Mouse (Mus musculus): Measurements from ENCODE around the gene Nol9. TPM values are rescaled to one million over a fixed set of nuclear protein-coding genes. Genes with fewer than 3 reads are reported as not detected.

The Nol9 gene
- polyA plus RNA-seq, 1 experiment from 2014 or later, result 20.5 TPM

DNA sequence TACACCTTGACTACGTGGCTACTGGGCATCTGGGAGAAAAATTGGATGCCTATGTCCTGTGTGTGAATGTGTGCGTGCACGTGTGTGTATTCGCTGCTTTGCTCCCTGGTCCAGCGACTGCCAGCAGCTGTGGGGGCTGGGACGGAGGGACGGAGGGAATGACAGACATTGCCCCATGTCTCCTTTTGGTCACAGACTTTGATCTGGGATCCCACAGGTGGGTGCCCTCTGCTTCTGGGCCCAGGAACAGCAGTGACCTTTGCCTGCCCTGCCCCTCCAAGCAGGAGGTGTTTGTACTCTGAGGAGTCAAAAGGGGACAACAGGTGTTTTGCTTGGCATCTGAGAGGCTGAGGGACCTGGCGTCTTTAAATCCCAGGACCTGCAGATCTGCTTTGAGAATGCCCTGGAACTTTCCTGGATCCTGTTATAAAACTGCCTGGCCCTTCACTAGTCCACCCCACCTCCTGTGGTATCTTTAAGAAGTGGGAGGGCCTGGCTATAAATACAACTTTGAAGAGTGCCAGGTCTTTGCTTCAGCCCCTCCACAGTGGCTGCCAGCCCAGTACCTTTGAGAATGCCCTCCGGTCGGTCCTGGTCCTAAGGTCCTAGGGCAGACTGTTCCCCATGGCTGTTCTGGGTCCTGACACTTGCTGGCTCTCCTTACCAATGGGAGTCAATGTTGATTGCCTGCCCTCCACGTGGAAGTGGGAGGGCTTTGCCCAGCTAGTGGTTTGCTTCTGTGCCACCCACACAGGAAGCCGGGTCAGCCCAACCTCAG, 25.9 kb upstream of the Nol9 start:
- no peak for DNase-seq (ENCODE audit: low spot score)
- Histone ChIP-seq H3K27ac (no peak overlapping the region), H3K9me3 (replicated peaks; ENCODE audit: low read length) (no peaks in the 10 kb centered on the region), H3K9ac (ENCODE audit: low read depth, low read length) (no peak overlapping the region), H3K36me3 (ENCODE audit: insufficient read depth, low read length) (peaks cover 31% of the 10 kb centered on the region), H3K4me3 (replicated peaks; ENCODE audit: low read depth, low read length) (no peak overlapping the region), H3K4me2 (ENCODE audit: low read length) (no peak overlapping the region), H3K27me3 (ENCODE audit: insufficient read depth, low read length) (no peaks in the 10 kb centered on the region), H3K4me1 (replicated peaks; ENCODE audit: insufficient read depth, low read length) (peaks cover 16% of the 10 kb centered on the region)
- ATAC-seq (replicated peaks; ENCODE audit: low FRiP score, low read depth), result no peak
- 73% methylated on average over 12 of the region's 12 CpGs for WGBS
- TF ChIP-seq CTCF (IDR thresholded peaks at IDR 0.05; ENCODE audit: low read depth), result no peak

DNA sequence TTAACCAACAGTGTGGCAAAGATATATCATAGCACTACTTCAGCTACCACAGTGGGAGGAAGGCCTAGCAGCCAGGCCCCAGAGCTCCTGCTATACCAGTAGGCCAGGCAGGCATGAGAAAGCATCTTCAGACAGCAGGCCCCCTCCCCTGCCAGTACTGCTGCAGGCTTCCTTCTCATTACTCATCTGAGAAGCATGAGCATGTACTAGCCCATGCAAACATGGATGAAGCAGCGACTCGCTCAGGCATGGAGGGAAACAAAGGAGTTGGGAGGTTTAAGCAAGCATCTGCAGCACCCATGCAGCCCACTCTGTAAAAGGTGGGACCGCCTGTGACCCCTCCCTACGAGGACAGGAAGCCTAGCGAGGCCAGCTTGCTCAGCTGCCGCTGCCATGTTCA, 20.0 kb upstream of the Nol9 start:
- ATAC-seq (replicated peaks; ENCODE audit: low FRiP score, low read depth) (no peak), DNase-seq (ENCODE audit: low spot score) (no peak)
- no peak for TF ChIP-seq CTCF (IDR thresholded peaks at IDR 0.05; ENCODE audit: low read depth)
- no peaks in the 10 kb centered on the region for H3K4me1 ChIP-seq (replicated peaks; ENCODE audit: insufficient read depth, low read length)
- no peak overlapping the region for H3K27ac ChIP-seq
- no peak overlapping the region for H3K4me3 ChIP-seq (replicated peaks; ENCODE audit: low read depth, low read length)
- H3K9ac ChIP-seq (ENCODE audit: low read depth, low read length), result no peak overlapping the region
- no peaks in the 10 kb centered on the region for H3K27me3 ChIP-seq (ENCODE audit: insufficient read depth, low read length)
- no peak overlapping the region for H3K4me2 ChIP-seq (ENCODE audit: low read length)
- H3K9me3 ChIP-seq (replicated peaks; ENCODE audit: low read length), result no peaks in the 10 kb centered on the region
- WGBS, result 85% methylated on average over 6 of the region's 6 CpGs
- H3K36me3 ChIP-seq (ENCODE audit: insufficient read depth, low read length), result peaks cover 48% of the 10 kb centered on the region

DNA sequence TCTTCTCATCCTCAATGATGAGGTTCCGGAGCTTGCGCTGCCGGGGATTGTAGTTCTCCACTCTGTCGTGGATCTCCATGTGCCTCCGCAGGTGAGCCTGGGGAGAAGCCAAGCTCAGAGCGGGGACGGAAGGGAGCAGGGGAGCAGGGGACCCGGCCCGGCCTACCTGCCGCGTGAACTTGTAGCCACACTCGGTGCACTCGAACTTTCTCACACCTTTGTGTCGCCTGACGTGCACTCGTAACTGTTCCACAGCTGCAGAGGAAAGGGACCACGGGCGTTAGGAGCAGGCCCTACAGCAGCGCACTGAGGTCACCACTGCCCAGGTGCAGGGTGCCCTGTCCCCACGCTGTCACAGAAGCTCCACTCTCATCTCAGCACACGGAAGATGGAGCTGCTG, 19.1 kb upstream of the Nol9 start:
- ATAC-seq (replicated peaks; ENCODE audit: low FRiP score, low read depth) (no peak), DNase-seq (ENCODE audit: low spot score) (no peak)
- Histone ChIP-seq H3K9ac (ENCODE audit: low read depth, low read length) (no peak overlapping the region), H3K4me1 (replicated peaks; ENCODE audit: insufficient read depth, low read length) (no peaks in the 10 kb centered on the region), H3K36me3 (ENCODE audit: insufficient read depth, low read length) (peaks cover 39% of the 10 kb centered on the region), H3K4me3 (replicated peaks; ENCODE audit: low read depth, low read length) (no peak overlapping the region), H3K27me3 (ENCODE audit: insufficient read depth, low read length) (no peaks in the 10 kb centered on the region), H3K4me2 (ENCODE audit: low read length) (no peak overlapping the region), H3K9me3 (replicated peaks; ENCODE audit: low read length) (no peaks in the 10 kb centered on the region), H3K27ac (no peak overlapping the region)
- no peak for TF ChIP-seq CTCF (IDR thresholded peaks at IDR 0.05; ENCODE audit: low read depth)
- WGBS, result 95% methylated on average over 21 of the region's 21 CpGs

DNA sequence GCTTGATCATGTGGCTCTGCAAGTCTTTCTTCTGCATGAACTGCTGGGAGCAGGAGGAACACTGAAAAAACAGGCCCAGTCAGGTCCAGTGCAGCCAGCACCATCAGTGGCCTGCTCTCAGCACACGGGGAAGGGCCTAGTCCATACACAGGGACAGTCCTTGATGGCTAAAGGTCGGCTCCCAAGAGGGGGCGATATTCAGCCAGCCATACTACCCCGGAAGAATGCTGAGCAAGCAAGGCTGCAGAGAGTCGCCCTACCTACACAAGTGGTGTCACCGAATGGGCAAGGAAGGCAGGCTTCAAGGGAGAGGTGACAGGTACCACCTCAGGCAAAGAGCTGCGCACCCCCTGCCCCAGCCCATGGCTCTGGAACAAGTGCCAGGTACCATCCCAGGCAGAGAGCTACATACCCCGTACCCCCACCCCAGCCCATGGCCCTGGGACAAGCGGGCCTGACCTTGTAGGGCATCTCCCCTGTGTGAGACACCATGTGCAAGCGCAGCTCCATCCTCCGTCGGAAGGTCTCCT, 17.5 kb upstream of the Nol9 start:
- TF ChIP-seq CTCF (IDR thresholded peaks at IDR 0.05; ENCODE audit: low read depth), result no peak
- no peak overlapping the region for H3K27ac ChIP-seq
- H3K36me3 ChIP-seq (ENCODE audit: insufficient read depth, low read length), result peaks cover 33% of the 10 kb centered on the region
- no peaks in the 10 kb centered on the region for H3K9me3 ChIP-seq (replicated peaks; ENCODE audit: low read length)
- no peak overlapping the region for H3K4me2 ChIP-seq (ENCODE audit: low read length)
- 78% methylated on average over 12 of the region's 12 CpGs for WGBS
- DNase-seq (ENCODE audit: low spot score) (no peak), ATAC-seq (replicated peaks; ENCODE audit: low FRiP score, low read depth) (no peak)
- no peak overlapping the region for H3K9ac ChIP-seq (ENCODE audit: low read depth, low read length)
- H3K4me3 ChIP-seq (replicated peaks; ENCODE audit: low read depth, low read length), result no peak overlapping the region
- H3K4me1 ChIP-seq (replicated peaks; ENCODE audit: insufficient read depth, low read length), result peaks cover 14% of the 10 kb centered on the region
- H3K27me3 ChIP-seq (ENCODE audit: insufficient read depth, low read length), result no peaks in the 10 kb centered on the region

DNA sequence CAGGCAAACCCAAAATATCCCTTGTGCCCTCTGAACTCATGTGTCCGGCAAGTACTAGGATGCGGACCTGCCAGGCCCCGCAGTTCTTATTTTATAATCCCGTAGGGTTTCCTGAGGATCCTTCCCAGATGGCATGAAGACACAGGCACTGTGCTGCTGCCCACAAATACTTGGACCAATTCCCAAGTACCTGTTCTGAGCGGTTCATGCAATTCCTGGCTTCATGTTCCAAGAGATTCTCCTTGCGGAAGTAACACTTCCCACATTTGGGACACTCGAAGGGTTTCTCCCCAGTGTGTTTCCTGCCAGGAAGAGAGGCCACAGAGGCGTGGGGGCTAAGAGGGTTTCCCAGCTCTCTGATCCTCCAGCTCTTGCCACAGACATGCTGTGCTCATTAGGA, 16.6 kb upstream of the Nol9 start:
- ATAC-seq (replicated peaks; ENCODE audit: low FRiP score, low read depth), result no peak
- H3K4me2 ChIP-seq (ENCODE audit: low read length), result no peak overlapping the region
- peaks cover 33% of the 10 kb centered on the region for H3K36me3 ChIP-seq (ENCODE audit: insufficient read depth, low read length)

DNA sequence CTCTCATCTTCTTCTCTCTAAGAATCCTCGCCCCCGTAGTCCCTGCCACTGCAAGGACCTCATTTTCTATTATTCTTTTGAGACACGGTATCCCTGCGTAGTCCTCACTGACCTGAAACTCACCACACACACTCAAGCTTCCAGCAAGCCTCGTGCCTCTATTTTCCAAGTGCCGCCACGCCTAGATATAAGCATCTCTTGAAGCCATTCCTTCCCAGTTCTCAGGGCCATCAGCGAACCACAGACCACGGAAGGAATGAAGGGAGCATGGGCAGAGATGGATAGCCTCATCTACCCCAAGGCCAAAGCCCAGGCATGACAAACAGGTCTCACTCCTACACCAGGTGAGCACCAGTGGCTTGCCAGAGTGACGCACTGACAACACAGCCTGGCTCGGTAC, 14.6 kb upstream of the Nol9 start:
- WGBS, result 89% methylated on average over 11 of the region's 11 CpGs
- ATAC-seq (replicated peaks; ENCODE audit: low FRiP score, low read depth), result no peak
- Histone ChIP-seq H3K9me3 (replicated peaks; ENCODE audit: low read length) (no peaks in the 10 kb centered on the region), H3K36me3 (ENCODE audit: insufficient read depth, low read length) (peaks cover 29% of the 10 kb centered on the region), H3K4me2 (ENCODE audit: low read length) (no peak overlapping the region), H3K4me3 (replicated peaks; ENCODE audit: low read depth, low read length) (no peak overlapping the region), H3K27ac (no peak overlapping the region), H3K27me3 (ENCODE audit: insufficient read depth, low read length) (no peaks in the 10 kb centered on the region), H3K4me1 (replicated peaks; ENCODE audit: insufficient read depth, low read length) (peaks cover 22% of the 10 kb centered on the region), H3K9ac (ENCODE audit: low read depth, low read length) (no peak overlapping the region)
- no peak for TF ChIP-seq CTCF (IDR thresholded peaks at IDR 0.05; ENCODE audit: low read depth)
- no peak for DNase-seq (ENCODE audit: low spot score)

More for the DNA sequence above, 16.6 kb upstream of the Nol9 start:
- WGBS, result 79% methylated on average over 8 of the region's 8 CpGs
- Histone ChIP-seq H3K4me3 (replicated peaks; ENCODE audit: low read depth, low read length) (no peak overlapping the region), H3K27ac (no peak overlapping the region), H3K27me3 (ENCODE audit: insufficient read depth, low read length) (no peaks in the 10 kb centered on the region), H3K4me1 (replicated peaks; ENCODE audit: insufficient read depth, low read length) (peaks cover 16% of the 10 kb centered on the region), H3K9ac (ENCODE audit: low read depth, low read length) (no peak overlapping the region), H3K9me3 (replicated peaks; ENCODE audit: low read length) (no peaks in the 10 kb centered on the region)
- no peak for DNase-seq (ENCODE audit: low spot score)
- no peak for TF ChIP-seq CTCF (IDR thresholded peaks at IDR 0.05; ENCODE audit: low read depth)
